Mouse (Mus musculus) cerebellum, postnatal 25 days (tissue): ENCODE results near the gene Bag6.
A peak's percentile ranks its signal among the peaks of the same experiment; 100 is the strongest.

Experiments used
- DNase-seq, 2 experiments: peaks; one replicate each; pipeline ENCODE4 v3.0.0; 2021; ENCODE audit warnings: mixed read lengths in 2 of 2

The Bag6 gene

DNA sequence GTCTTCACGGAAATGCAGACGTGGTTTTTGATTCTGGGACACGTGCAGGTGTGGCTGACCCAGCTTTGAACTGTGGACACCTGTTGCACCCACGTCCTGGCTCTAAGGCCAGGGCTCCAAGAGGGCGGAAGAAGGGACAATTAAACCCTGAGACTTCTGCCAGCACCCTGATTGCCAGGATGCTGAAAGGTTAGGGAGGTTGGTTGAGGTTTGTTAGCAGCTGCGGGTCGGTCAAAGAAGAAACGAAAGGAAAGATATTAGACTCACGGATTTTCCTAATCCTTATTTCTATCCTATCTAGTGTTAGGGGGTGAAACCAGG, 61.3 kb downstream of the Bag6 start:
- peak in 1 of 2 experiments; percentile 17 for DNase-seq
